Mouse (Mus musculus): ENCODE results near the gene Sstr3. TPM values are rescaled to one million over a fixed set of nuclear protein-coding genes. Genes with fewer than 3 reads are reported as not detected.
A peak's percentile ranks its signal among the peaks of the same experiment; 100 is the strongest.

Sstr3 gene
- 10 to 100 TPM; 15.7 to 15.8 TPM for total RNA-seq (2021)
- long read RNA-seq, full-length matches to known transcripts: 3 of 6 reads
- long read RNA-seq, partial matches to known transcripts: 0 of 6 reads
- long read RNA-seq, other reads (novel, unspliced or antisense): 3 of 6 reads

GRCm38 (mm10) chr15:78544561-78545001, at the start of gene Sstr3:
Gene Sstr3, minus strand, starts transcription at chr15:78544685.
- peak in 1 of 2 experiments; percentile 45 for DNase-seq (ENCODE audit: low spot score in 2 of 2)

- DNase-seq (ENCODE audit: low spot score in 2 of 2): no peak
These were observed 49.5 kb upstream of the Sstr3 start for GRCm38 (mm10) chr15:78593896-78594425.

- no peak for DNase-seq (ENCODE audit: low spot score in 2 of 2)
These were observed 48.0 kb upstream of the Sstr3 start for GRCm38 (mm10) chr15:78592452-78592968.

- no peak for DNase-seq (ENCODE audit: low spot score in 2 of 2)
These were observed 47.4 kb upstream of the Sstr3 start for GRCm38 (mm10) chr15:78591680-78592451.

- DNase-seq (ENCODE audit: low spot score in 2 of 2): no peak
These were observed 46.3 kb upstream of the Sstr3 start for GRCm38 (mm10) chr15:78590785-78591184.

- no peak for DNase-seq (ENCODE audit: low spot score in 2 of 2)
These were observed 45.5 kb upstream of the Sstr3 start for GRCm38 (mm10) chr15:78589936-78590335.

- DNase-seq (ENCODE audit: low spot score in 2 of 2): no peak
These were observed 44.4 kb upstream of the Sstr3 start for GRCm38 (mm10) chr15:78588900-78589299.

- no peak for DNase-seq (ENCODE audit: low spot score in 2 of 2)
These were observed 43.6 kb upstream of the Sstr3 start for GRCm38 (mm10) chr15:78588049-78588448.

GRCm38 (mm10) chr15:78587050-78587994, 42.8 kb upstream of the Sstr3 start:
- peak; percentile 94 to 96 for DNase-seq (ENCODE audit: low spot score in 2 of 2)

GRCm38 (mm10) chr15:78585404-78585803, 40.9 kb upstream of the Sstr3 start:
- DNase-seq (ENCODE audit: low spot score in 2 of 2): no peak

- DNase-seq (ENCODE audit: low spot score in 2 of 2): no peak
These were observed 38.9 kb upstream of the Sstr3 start for GRCm38 (mm10) chr15:78583352-78583751.

- no peak for DNase-seq (ENCODE audit: low spot score in 2 of 2)
These were observed 31.9 kb upstream of the Sstr3 start for GRCm38 (mm10) chr15:78576284-78576810.

GRCm38 (mm10) chr15:78572658-78573397, 28.3 kb upstream of the Sstr3 start, which contains the start of gene Rac2:
Gene Rac2, minus strand, starts transcription at chr15:78572783.
- no peak for DNase-seq (ENCODE audit: low spot score in 2 of 2)

- no peak for DNase-seq (ENCODE audit: low spot score in 2 of 2)
These were observed 27.8 kb upstream of the Sstr3 start for GRCm38 (mm10) chr15:78572270-78572600.

GRCm38 (mm10) chr15:78571554-78572269, 27.2 kb upstream of the Sstr3 start:
- no peak for DNase-seq (ENCODE audit: low spot score in 2 of 2)

GRCm38 (mm10) chr15:78570170-78570569, 25.7 kb upstream of the Sstr3 start:
- no peak for DNase-seq (ENCODE audit: low spot score in 2 of 2)

- DNase-seq (ENCODE audit: low spot score in 2 of 2): no peak
These were observed 23.2 kb upstream of the Sstr3 start for GRCm38 (mm10) chr15:78567608-78568120.

GRCm38 (mm10) chr15:78564764-78565435, 20.4 kb upstream of the Sstr3 start:
- DNase-seq (ENCODE audit: low spot score in 2 of 2): no peak

- DNase-seq (ENCODE audit: low spot score in 2 of 2): no peak
These were observed 19.5 kb upstream of the Sstr3 start for GRCm38 (mm10) chr15:78563937-78564336.

All from layer of hippocampus, postnatal 10 days (tissue).